Mouse (Mus musculus): Measurements from ENCODE around the gene Dmd.

GRCm38 (mm10) chrX:84241297-84241859 is 1292.7 kb downstream of the Dmd start:
- TF ChIP-seq POLR2A (IDR thresholded peaks at IDR 0.05; ENCODE audit: control insufficient read depth in 1 of 2, insufficient read depth in 1 of 2, low read depth in 1 of 2, low read length in 2 of 2, poor library complexity in 1 of 2) (no peak), CTCF (IDR thresholded peaks at IDR 0.05 in 2 of 3, conservative IDR thresholded peaks at IDR 0.05 in 1 of 3; ENCODE audit: control insufficient read depth in 1 of 3, insufficient read depth in 1 of 3, low read depth in 2 of 3, low read length in 3 of 3, poor library complexity in 1 of 3, severe bottlenecking in 1 of 3) (no peak), HCFC1 (IDR thresholded peaks at IDR 0.05; ENCODE audit: low read depth, low read length) (no peak), NRF1 (IDR thresholded peaks at IDR 0.05; ENCODE audit: insufficient read depth, low read depth, low read length, poor library complexity, severe bottlenecking) (no peak)
